Mouse (Mus musculus) left cerebral cortex, postnatal 36 days (tissue): ENCODE measurements around the gene Lyar. TPM values are rescaled to one million over a fixed set of nuclear protein-coding genes. Genes with fewer than 3 reads are reported as not detected.

Source experiments
- total RNA-seq, 2 experiments: library from RNA; stranded (reverse); gene quantifications; 2 replicates each; pipeline ENCODE4 v1.2.3; 2021

Gene Lyar
- total RNA-seq, 2 experiments from 2014 or later = 9.6 to 11.4 TPM

Other genes with a start within 250 kb of the Lyar start
- gene Stx18, start 181.7 kb upstream of the Lyar start, total RNA-seq = 10 to 100 TPM; 32.5 to 41.2 TPM
- gene Nsg1, start 60.6 kb upstream of the Lyar start, total RNA-seq = 100 to 1,000 TPM; 460 to 493 TPM
- gene Zbtb49, start within 50 bp of the Lyar start, total RNA-seq = 10 to 100 TPM; 15.5 to 21.4 TPM
- gene Tmem128, start 39.7 kb downstream of the Lyar start, total RNA-seq = 10 to 100 TPM; 31.6 to 35.4 TPM
- gene Otop1, start 55.5 kb downstream of the Lyar start, total RNA-seq = not detected
- gene Drd5, start 98.9 kb downstream of the Lyar start, total RNA-seq = 1 to 10 TPM; 2.2 to 2.6 TPM